Mouse (Mus musculus) liver, embryonic 14.5 days (tissue): ENCODE measurements around the gene Gclc.

Experiments used
- CTCF ChIP-seq: IDR thresholded peaks from 2 replicates; pipeline ENCODE4 v1.5.1; 2016; ENCODE audit warnings: antibody characterized with exemption, low read depth, control low read depth
- EP300 ChIP-seq: IDR thresholded peaks from 2 replicates; pipeline ENCODE4 v1.6.1; 2016; ENCODE audit warnings: antibody characterized with exemption, low read depth

- TF ChIP-seq CTCF (no peak), EP300 (no peak)
Observed at GRCm38 (mm10) chr9:77825380-77825961, 71.1 kb downstream of the Gclc start.
